Mouse (Mus musculus) neutrophil, adult 5-6 weeks (primary cell): ENCODE measurements at regions not wholly inside any gene's neighbourhood (a gene's known extent, or its start where the extent isn't known, plus 50 kb on each side); places are given as distances from the start of the nearest gene placed in this dataset.

Source experiments
- ATAC-seq: fragments of 151-379, 151-347 bp; 2 replicates; pipeline ENCODE4 v1.8.0; 2017; ENCODE audit warnings: mild to moderate bottlenecking, moderate TSS enrichment; ENCODE audit not compliant: insufficient number of reproducible peaks, poor library complexity, low FRiP score, severe bottlenecking; ENCODE audit errors: extremely low read depth

DNA sequence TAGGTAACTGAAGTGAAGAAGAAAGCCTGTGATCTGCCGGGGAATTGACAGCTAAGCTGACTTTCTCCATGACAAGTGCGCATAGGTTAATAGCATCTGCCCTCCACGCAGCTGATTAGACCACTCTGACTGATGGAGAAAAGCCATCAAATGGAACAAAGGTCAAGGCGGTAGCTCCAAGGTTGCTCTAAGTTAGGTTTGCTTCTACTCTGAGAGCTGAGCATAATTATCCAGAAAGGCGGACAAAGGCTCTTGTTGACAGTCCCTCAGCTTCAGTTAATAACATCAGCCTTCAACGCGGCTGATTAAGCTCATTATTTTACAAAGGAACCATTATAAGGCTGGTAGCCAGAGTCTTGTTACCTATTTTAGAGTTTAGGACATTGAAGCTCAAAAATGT lies 54.0 kb upstream of the Enpep start:
- no peak for ATAC-seq

DNA sequence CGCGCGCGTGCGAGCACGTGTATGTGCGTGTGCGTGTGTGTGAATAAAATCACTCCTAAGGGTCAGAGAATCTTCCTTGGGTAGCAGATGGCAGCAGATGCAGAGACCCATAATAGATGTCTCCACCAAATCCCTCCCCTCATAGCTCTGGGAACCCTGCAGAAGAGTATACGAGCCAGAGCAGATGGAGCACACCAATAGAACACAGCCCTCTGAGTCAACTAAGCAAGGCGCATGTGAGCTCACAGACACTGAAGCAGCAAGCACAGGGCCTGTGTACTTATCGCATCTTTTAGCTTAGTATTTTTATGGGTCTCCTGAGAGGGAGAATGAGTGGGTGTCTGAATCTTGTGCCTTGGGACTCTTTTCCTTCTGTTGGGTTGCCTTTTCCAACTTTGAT lies 58.0 kb upstream of the Enpep start:
- no peak for ATAC-seq

DNA sequence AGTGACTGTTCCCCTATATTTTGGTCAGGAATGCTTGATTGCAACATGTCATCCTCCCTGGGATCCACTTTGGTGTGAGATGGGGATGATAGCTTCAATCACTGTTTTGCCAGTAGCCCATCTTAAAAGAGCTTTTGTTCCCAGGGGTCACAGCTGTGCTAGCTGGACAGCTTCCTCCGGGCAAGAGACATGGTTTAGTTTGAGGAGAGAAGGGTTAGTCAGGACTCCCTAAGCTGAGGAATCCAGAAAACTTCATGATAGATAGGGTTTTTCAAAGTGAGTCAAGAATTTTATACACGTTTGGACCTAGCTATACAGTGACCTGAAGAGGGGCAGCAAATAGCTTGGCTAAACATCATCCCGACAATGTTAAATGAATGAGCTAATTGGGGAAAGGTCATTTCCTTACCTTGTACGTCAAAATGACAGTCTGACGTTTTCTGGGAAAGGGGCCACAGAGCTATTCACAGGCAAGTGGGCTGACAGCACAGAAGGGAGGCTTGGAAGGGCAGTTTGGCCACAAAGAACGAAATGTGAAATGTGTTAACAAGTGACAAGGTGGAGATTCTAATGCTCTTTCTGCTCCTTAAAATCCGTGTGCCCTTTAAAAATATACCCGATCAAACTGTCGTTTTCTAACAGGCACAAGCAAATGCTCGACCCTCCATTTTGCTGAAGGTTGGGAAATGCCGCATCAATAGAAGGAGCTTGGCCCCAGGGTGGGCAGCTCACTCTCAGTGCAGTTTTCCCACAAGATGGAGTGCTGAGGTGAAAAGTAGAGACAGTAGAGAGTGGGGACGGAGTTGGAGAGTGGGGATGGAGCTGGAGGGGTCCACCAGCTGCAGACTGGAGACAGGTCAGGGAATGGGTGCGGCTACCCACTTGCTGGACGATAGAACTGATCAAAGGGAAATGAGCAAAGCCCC lies 59.6 kb upstream of the Enpep start:
- no peak for ATAC-seq

DNA sequence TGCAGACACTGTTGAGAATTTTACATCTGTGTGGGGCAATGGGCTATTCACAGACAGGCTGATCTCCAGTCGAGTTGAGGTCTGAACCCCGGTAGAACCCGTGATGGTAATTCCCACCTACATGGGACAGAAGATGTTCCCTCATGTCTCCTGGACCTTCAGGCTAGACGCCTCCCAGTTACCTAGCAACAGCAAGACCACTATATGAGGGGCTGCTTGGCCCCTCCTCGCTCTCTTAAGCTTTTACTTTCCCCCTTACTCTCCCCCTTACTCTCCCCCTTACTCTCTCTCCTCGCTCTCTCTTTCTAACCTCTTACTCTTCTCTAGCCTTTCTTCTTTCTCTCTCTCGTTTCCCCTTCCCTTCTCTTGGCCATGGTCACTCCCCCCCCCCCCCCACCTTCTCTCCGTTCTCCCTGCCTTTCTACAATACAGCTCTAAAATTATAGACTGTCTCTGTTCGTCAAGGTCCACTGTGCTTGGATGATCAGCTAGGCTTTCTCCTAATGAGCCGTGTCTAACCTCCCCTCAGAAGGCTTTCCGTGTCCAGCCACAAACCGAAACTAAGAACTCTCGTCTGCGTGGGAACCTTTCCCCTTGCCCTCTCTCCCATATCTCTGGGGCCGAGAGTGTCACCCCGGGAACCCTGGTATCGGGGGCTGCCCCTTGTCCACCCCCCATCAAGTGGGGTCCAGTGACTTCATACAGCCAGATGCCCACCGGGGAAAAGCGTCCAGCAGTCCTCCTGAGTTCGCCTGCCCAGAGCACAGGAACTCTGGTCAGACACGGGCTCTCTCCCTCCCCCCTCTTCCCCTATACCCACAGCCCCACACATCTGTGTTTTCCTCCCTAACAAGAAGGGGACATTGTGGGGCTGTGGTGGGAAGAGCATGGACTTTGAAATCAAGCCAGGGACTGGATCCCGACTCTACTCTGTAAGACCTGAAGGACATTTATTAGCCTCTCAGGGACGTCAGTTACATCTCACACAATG lies 60.6 kb upstream of the Enpep start:
- ATAC-seq: no peak

DNA sequence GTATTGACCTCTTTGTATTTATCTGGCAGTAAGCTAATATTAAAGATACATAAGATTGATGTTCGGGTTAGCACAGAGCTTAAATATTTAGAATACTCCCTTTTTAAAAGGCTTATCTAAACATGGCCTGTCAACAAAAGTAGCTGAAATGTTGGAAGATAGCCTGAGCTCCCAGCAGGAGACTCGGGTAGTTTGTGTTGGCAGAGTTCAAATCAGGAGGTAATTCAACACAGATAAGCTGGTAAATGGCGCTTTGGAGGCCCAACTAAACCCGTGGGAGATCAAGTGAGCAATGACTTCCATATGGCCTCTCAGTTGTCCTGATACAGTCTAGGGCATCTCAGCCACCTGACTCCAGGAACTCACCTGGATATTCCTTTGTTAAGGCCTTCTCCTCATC lies 65.0 kb upstream of the Enpep start:
- ATAC-seq: no peak

DNA sequence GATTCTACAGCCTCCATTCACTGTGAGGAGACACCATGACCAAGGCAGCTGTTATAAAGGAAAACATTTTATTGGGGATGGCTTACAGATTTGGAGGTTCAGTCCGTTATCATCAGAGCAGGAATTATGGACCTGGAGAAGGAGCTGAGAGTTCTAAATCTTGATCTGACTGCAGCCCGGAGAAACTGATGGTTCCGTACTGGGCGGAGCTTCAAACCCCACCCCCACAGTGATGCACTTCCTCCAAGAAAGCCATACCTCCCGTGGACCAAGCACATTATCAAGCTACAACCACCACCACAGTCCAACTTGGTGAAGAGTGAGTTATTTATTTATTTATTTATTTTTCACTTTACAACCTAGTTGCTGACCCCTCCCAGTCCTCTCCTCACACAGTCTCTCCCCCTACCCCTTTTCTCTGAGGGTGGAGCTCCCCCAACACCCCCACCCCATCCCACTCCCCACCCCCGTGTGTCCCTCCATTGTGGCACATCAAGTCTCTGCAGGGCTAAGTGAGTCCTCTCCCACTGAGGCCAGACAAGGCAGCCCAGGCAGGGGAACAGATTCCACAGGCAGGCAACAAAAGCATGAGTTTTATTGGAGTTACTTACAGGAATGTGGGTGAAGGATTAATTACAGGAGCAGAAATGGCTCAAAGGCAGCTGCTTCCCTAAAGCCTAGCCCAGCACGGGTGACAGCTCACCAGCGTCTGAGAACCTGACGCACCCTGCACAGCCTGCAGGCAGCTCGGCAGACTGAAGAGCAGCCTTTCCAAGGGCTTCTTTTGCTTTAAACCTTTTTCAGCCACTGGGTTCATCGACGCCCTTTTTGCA lies 67.8 kb upstream of the Enpep start:
- ATAC-seq: no peak

DNA sequence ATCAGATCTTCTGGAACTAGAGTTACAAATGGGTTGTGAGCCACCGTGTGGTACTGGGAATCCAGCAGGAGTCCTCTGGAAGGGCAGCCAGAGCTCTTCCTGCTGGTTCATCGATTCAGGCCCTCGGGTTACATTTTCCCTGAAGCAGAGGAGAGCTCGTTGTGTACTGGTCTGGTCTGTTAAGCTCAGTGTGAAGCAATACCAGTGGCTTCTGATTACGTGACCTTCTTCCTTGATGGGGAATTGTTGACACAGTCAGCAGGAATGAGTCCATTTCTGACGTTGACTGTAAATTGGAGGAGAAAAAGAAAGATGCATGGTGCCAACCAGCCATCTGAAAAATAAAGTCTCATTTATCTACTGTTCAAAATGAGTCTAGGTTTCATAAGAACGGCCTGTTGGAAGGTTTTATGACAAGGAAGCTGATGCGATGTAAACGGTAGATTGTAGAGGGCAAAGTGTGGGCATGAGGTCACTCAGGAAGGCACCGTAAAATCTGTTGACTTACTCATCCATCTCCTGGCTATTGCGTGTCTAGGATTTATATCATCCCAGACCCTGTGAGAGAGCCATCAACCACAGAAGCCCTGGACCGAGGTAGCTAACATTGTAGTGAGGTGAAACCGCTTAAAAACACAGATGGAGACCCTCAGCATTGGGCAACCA lies 79.0 kb upstream of the Enpep start:
- ATAC-seq: no peak

DNA sequence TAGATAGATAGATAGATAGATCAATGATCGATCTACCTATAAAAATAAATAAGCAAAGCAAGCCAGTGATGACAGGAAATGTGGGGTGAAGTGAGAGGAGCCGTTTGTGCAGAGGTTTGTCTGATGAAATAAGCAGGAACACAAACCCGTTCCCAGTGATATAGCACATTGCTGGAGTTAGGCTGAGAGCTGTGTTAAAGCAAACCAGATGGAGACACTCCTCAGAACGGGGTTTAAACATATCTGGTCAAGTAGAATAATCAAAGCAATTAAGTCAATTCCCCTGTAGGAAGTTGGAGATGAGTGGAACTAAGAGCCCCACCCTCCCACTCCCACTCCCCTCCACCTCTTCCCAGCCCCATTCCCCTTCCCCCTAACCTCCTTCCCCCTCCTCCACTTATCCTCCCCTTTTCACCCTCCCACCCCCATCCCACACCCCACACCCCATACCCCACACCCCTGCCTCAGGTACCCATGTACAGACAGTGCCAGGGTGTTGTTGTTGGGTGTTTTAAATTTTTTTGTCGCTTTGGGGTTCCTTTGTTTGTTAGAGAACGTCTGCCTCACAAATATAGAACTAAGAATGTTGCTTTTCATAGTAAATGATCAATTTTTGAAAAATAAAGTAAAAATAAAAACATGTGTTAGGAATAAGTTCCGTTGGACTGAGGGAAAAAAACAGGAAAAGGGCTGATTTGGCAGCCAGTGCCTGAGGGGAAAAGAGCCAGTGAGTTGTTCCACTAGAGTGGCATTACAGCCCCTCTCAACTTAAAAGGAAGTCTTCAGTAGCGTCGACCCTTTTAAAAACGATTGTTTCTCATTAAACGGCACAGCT lies 79.8 kb upstream of the Enpep start:
- no peak for ATAC-seq

DNA sequence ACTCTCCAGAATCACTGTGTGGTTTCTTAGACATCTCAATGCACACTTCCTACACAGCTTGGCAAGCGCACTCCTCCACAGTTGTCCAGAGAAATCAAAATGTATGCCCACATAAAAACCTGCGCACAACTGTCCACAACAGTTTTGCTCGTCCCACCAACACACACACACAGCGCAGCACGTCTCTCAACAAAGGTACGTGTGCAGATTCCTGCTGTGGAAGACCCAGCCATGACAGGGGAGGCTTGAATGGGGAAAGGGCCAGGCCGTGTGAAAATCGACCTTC lies 80.4 kb upstream of the Enpep start:
- ATAC-seq: no peak

DNA sequence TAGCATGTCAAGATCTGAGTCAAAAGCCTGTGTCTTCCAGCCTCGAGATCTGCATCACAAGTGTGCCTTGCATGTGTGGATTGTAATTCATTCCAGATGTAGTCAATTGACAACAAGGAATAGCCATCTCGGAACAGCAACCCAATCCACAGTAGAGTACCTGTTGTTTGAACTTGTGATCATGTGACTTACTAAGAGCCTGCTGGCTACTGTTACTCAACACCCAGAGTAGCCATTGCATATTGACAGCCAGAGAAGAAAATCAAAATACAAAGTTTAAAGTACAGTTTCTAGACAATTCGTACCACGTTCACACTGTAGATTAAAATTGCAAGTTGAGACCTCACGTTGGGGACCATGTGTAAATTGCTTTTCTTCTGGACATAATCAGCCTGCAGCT lies 83.1 kb upstream of the Enpep start:
- ATAC-seq: no peak

DNA sequence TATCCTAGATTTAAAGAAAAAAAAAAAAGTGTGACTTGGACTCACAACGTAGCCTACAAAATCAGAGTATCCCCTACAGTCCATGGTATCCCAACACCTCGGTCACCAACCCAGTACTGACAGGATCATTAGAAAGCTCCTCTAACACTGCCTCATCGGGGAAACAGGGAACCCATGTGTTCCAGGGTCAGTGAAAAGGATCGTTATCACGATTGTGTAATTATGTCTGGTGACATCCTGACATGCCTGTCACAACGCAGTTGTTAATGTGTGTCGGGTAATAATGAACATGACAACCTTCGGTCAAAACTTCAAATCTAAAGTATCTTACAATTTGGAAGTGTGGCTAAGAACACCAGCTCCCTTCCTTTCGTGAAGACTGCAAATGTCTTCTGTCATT lies 83.8 kb upstream of the Enpep start:
- no peak for ATAC-seq

DNA sequence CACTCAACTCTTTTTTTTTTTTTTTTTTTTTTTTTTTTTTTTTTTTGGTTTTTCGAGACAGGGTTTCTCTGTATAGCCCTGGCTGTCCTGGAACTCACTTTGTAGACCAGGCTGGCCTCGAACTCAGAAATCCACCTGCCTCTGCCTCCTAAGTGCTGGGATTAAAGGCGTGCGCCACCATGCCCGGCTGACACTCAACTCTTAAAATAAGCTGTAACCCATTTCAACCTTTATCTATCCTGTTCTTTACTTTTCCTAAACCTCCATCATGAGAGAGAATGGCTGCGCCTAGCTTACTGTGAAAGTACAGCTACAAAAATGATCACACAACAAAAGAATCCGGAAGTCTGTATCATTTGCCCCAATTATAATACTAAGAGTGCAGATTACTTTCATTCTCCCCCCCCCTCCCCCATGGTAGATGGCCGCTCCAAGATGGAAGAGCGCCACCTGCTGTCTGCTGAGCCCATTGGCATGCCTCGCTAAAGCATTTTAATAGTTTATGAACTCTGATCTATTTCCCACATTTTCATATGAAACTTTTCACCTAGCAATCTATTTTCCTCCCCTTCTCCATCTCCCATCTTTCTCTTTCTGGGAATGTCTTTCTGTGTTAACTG lies 89.2 kb upstream of the Enpep start:
- peak; percentile 76; the same call in 1 of the 2 replicates for ATAC-seq

DNA sequence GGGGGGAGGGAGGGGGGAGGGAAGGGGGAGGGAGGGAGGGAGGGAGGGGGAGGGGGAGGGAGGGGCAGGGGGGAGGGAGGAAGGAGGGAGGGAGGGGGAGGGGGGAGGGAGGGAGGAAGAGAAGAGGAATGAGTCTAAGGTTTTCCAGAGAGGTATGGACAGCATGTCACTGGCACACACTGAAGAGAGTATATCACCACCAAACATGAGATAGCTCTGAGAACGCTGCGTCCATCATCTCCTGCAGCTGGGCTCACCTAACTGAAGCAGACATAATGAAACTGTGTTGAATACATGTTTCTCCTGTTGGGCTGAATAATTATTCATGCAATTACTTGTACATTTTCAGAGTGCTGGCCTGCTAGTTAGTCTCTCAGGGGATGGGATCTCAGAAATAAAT lies 96.2 kb upstream of the Enpep start:
- ATAC-seq: no peak

DNA sequence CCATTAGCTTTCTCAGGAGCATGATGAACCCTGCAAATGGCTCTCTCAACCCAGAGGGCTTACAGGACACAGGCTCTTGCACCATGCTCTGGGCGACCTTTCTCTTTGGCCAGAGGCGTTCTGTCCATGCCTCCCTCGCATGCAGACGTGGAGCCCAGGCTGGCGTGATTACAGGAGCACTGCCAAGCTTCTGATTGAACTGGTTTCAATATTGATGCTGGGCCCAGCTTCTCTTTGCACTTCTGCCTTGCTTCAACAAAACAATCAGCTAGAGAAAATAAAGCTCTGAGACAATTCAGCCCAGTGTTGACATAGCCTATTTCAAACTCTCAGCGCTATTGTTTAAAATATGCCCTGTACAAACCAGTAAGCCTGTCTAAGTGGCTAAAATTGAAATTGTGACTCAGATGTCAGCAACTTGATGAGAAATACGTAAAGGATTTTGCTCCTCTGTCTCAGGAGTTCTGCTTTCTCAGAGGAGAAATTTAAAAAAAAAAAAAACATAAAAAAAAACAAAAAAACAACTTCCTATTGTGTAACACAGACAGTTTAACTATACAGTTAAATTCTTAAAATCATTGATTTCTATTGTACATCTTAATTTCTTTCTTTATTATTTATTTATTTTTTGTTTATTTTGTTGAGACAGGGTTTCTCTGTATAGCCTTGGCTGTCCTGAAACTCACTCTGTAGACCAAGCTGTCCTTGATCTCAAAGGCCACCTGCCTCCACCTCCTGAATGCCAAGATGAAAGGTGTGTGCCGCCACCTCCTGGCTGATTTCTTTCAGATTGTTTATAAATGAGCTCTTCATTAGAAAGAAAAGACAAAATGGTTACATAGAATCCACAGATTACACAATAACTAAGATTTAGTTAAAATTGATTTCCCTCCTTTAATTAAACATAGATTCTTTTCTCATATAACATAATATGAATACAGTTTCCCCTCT lies 96.9 kb upstream of the Enpep start:
- ATAC-seq: no peak

DNA sequence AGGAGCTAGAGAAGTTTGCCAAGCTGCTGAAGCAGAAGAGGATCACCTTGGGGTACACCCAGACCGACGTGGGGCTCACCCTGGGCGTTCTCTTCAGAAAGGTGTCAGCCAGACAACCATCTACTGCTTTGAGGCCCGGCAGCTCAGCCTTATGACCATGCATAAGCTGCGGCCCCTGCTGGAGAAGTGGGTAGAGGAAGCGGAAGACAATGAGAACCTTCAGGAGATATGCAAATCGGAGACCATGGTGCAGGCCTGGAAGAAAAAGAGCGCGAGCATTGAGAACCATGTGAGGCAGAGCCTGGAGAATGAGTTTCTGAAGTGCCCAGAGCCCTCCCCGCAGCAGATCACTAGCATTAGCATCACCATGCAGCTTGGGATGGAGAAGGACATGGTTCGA lies 98.1 kb upstream of the Elovl6 start:
- no peak for ATAC-seq

DNA sequence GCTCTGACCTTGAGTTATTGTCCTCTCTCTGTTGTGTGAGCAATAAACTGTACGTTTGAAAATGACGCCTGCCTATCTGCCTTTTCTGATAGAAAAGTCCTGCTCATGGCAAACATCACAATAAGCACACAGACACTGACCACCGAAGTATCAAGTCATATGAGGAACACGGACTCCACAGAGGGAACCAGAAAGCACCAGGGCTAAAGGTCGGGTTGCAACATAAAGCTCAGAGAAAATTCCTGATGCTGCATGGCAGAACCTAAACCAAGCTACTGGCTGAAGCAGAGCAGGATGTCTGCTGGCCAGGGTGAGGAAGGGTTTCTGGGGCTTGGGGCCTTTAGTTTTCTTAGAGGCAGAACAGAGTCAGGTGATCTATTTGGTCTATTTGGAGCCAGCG lies 94.5 kb upstream of the Elovl6 start:
- ATAC-seq: no peak

DNA sequence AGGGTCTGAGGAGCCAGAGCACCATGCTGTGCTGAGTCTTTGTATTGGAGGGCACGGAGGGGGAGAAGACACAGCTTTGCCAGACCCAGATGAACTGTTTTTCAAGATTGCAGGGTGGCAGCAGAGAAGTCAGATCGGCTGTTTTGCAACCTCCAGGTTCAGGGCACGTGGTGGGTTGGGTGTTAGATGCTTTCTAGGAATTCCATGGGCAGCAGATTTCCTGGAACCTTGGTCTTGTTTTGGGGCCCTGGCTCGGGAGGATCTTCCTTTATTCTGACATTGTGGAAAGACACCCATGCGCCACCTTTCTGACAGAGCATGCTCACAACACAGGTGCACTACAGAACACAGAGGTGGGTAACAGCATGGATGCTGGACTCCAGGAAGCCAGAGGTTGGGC lies 89.4 kb upstream of the Elovl6 start:
- no peak for ATAC-seq
